Mouse (Mus musculus) ovary, postnatal 36 days (tissue): Measurements from ENCODE around the gene Zbtb11.
A peak's percentile ranks its signal among the peaks of the same experiment; 100 is the strongest.

Experiments used
- DNase-seq: peaks from one replicate; pipeline ENCODE4 v3.0.0; 2022; ENCODE audit warnings: low spot score, mixed read lengths

Zbtb11 gene

DNA sequence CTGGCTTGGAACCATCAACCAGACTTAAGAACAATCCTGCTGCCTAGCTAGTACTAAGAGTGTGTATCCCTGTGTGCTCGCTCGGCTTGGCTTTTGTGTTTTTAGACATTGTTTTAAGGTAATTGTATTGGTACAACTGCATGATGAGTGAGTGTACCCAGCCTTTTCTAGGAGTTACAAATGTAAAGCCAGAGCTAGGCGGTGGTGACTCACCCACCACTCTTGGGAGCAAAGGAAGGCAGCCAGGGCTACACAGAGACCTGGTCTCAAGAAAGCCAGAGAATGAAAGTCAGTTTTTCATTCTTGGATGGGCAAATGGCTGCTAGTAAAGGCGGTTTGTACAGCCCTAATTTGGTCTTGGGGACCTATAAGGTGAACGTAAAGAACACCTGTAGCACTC, 3.3 kb upstream of the Zbtb11 start:
- no peak for DNase-seq

DNA sequence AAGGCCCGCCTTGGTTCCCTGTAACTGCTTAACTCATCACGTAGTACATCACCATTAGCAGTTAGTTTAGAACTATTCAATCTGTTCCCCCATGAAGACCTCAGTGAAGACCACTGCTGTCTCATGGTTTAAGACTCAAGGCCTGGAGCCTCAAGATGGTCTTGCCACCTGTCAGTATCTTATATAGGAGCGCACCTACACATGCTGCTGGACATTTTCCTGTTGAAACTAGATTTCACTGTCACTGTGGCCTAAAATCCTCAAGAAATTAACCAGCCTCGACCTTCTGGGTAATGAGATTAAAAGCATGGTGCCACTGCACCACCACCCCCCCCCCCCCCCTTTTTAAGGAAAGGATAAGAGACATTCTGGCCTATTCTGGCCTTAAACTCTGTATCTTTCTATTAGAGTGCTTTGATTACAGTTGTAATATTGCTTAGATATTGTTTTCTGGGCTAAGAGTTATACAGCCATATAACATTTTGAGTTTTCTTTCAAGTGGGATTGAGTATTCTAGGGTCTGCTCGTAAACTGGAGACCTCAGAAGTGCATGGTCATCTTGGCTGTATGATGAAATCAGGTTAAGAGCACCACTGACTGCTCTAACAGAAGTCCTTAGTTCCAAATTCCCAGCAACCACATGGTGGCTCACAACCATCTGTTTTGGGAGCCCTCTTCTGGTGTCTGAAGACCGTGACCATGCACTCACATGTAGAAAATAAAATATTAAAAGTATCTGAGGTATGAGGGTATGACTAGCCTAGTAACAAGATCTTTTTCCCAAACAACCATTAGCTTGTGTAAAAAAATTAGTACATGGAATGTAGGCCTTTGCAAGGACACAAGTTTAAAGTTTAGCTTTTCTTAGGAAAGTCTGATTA, 1.7 kb upstream of the Zbtb11 start:
- DNase-seq, result no peak

DNA sequence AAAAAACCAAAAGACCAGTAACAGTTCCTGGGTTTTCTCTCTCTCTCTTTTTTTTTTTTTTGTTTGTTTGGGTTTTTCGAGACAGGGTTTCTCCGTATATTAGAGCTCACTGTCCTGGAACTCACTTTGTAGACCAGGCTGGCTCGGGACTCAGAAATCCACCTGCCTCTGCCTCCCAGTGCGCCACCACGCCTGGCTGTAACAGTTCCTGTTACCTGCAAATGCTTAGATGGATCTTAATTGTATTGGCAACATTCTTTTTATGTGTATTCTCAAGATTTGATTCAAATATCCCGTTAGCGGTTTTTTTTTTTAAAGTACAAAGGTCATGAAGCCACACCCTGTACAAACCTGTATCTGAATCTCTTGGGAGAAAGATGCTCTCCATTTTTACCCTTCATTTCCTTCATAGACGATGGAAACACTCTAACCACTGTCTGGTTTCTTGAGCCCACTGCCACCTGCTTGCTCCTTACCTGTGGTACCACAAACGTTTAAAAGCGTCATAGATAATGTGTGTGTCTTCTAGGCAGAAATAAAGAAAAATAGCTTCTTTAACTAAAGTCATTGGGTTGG, 969 bp upstream of the Zbtb11 start:
- no peak for DNase-seq

DNA sequence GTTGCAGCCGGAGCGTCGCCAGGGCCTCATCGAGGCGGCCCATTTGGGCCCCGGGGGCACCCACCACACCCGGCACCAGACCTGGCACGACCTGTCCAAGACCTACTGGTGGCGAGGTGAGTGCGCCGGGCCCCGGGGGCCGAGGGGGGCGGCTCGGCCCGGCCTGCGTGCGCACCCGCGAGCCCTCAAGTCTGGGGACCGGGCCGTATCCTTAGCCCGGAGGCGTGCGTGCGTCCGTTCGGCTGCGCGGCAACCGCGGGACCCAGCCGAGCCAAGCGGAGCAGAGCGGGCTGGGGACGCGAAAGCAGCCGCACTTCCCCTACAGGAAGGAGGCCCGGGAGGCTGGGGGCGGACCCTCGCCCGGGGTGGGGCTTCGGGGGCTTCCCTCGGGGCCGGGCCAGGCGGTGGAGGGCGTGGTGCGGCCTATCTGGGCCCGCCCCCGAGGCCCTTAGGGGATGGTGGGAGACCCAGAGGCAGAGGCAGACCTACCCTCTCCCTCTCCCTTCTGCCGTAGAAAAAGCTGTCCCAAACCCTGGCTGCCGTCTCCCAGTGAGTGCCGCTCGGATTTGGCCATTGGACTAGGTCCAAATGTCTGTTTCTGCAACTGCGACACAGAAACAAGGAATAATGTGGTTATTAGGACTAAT, 696 bp downstream of the Zbtb11 start:
- DNase-seq, result peak; percentile 91

DNA sequence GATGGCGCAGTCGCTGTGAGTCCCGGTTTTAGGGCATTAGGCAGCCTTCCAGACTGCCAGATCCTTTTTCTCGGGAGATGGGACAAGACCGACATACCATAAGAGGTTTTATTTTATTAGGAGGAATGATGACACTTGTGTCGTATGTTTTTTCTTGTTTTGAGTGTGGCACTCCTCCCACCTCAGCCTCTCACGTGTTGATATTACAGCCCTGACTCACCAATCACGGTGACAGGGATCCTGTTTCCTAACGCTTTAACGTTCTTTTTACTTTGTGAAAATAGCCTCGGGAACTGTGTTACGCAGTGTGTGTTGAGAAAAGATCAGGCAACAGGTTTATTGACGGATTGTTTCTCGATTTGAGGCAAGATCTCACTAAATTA, 1.2 kb downstream of the Zbtb11 start:
- DNase-seq, result no peak

DNA sequence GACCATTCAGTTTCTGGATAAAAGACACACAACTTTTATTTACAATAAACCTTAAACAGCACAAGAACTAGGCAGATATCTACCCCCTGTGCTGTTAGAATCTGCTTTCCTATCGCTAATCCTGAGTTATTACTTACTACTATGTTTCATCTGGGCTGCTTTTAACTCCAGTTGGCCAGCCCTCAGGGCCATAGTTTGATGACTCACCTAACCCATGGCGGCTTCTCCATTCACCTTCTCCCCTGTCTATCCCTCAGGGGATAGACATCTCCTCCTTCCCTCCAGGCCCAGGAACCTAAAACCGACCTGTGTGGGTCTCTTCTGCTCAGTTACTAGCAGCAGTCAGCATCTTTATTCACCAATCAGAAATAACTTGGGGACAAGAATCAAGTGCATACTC, 12.3 kb downstream of the Zbtb11 start:
- DNase-seq, result no peak

DNA sequence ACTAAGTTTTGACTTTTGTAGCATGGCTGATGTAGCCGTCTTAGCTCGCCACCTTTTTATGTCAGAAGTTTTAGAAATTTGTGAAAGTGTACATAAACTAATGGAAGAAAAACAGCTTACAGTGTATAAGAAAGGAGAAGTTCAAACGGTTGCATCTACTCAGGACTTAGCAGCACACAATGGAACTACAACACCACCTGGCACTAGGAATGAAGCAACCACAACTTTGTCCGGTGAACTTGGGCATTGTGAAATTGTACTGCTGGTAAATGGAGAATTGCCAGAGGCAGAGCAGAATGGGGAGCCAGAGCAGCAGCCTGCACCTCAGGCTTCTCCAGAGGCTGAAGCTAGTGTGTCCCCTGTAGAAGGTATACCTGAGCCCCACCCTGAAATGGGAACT, 16.6 kb downstream of the Zbtb11 start:
- DNase-seq, result no peak

DNA sequence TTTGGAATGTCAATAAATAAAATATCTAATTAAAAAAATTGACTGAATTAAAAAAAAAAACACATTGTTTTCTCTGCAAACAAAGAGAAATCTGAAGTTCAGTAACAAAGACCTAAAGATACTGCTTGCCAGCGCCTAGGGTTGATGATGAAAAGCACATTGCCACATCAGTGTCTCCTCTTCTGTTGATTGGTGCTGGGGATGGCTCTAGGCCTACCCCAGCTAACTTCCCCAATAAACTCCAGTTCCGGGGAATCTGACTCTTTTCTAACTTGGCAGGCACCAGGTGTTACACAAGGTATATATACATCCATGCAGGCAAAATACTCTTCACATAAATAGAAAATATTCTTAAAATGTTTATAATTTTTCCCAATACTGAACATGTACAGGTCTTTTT, 20.6 kb downstream of the Zbtb11 start:
- DNase-seq, result no peak

DNA sequence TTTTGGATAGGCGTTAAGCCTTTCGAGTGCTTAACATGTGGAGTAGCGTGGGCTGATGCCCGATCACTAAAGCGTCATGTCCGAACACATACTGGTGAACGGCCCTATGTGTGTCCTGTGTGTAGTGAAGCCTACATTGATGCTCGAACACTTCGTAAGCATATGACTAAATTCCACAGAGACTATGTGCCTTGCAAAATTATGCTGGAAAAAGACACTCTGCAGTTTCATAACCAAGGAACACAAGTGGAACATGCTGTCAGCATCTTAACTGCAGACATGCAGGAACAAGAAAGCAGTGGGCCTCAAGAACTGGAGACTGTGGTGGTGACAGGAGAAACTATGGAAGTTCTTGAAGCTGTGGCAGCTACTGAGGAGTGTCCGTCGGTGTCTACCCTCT, 33.1 kb downstream of the Zbtb11 start:
- no peak for DNase-seq

DNA sequence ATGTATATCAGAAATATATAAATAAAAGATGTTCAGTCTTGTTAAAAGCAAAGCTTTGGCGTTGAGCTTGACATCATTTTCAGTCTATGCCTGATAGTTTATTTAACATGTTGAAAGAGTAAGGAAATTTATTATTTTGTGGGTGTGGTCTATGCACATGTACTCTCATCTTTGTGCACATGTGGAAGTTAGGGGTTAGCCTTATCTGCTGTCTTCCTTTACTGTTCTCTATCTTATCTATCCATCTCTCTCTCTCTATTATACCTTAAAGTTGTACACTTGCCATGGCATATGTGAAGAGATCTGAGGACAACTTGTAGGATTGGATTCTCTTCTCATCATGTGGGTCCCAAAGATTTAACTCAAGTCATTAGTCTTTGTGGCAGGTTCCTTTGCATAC, 35.2 kb downstream of the Zbtb11 start:
- no peak for DNase-seq

DNA sequence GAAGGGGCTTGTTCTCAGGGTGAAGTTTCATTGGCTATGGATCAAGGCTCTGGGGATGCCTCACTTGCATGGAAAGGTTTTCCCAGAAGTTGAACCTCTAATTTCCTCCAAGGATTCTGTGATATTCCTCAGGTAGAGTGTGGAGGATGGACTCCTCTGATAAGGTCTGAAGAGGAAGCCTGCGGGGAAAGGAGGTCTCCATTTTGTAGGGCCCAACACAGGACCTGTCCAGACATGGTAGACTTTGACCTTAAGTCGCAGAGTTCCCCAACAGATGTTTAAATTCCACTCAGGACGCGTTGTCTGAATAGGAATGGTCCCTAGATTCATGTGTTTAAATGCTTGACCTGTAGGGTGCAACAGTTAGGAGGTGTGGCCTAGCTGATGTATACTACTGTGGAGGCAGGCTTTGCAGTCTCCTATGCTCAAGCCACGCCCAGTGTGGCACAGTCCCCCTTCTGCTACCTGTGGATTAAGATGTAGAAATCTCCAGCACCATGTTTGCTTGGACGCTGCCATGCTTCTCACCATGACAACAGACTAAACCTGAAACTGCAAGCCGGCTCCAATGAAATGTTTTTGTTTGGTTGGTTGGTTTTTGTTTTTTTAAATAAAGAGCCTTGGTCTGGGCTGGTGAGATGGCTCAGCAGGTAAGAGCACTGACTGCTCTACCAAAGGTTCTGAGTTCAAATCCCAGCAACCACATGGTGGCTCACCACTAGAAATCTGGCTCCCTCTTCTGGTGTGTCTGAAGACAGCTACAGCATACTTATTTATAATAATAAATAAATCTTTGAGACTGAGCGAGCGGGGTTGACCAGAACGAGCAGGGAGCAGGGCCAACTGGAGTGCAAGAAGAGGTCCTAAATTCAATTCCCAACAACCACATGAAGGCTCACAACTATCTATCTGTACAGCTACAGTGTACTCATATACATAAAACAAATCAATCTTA, 39.4 kb downstream of the Zbtb11 start:
- no peak for DNase-seq

DNA sequence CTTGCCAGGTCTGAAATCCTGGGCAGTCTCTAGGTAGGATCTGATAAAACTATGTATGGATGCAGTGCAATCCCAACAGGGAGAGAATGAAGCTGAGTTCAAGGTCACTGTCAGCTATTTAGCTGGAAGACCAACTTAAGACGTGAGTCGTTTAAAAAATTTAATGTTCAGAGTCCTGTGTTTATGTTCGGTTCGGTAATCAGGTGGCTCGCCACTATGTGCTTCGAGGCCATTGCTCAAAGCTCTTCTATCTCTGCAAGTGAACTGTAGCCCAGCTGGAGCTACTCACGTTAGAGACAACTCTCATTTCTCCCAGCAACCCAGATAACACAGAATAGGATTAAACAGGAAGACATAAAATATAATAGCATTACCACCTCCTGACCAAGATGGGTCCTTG, 40.4 kb downstream of the Zbtb11 start:
- DNase-seq, result no peak

DNA sequence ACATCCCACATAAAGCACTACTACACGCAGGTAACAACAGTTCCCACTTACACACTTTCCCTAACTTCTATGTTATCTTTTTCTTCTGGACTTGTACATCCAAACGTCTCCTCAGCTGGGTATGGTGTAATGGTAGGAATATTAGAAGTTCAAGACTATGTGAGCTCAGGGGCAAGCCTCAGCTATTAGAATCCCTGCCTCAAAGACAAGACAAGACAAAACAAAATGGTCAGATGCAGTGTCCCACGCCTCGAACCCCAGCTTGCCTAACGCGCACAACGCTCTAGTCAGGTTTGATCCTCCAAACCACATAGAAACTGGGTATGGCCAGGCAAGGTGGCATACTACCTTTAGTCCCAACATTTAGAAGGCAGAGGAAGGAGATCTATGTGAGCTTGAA, 46.0 kb downstream of the Zbtb11 start:
- DNase-seq, result no peak

DNA sequence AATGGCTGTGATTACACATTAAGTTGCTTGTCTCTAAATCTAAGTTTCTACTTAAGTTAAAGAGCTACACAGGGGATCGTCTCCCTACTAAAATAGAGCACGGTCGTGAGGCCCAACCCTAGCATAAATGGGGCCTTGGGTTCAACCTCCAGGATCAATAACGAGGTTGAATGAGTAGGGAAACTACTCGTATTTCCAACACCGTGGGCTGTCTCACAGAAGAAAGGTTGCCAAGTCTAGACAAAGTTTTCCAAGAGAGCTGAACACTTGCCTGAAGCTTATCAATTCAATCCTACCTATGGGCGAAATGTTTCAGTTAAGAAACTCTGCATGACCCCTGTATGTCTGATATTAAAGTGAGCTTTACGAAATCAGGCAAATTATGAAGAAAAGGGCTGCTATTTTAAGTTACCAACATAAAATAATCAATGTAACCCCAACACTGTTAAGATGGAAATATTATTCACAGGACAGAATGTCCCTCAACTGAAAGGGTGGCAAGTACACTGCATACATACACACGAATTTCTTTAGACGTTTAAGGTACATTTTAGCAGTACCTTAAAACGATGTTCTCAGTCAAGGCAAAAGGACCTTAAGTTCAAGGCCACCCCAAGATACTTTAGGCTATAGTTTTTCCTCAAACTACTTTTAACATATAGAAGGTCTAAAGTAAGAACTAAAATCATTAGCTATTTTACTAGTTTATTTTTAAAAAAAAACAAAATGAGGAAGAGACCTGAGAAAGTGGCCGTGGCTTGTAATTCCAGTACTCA, 54.4 kb downstream of the Zbtb11 start:
- no peak for DNase-seq

DNA sequence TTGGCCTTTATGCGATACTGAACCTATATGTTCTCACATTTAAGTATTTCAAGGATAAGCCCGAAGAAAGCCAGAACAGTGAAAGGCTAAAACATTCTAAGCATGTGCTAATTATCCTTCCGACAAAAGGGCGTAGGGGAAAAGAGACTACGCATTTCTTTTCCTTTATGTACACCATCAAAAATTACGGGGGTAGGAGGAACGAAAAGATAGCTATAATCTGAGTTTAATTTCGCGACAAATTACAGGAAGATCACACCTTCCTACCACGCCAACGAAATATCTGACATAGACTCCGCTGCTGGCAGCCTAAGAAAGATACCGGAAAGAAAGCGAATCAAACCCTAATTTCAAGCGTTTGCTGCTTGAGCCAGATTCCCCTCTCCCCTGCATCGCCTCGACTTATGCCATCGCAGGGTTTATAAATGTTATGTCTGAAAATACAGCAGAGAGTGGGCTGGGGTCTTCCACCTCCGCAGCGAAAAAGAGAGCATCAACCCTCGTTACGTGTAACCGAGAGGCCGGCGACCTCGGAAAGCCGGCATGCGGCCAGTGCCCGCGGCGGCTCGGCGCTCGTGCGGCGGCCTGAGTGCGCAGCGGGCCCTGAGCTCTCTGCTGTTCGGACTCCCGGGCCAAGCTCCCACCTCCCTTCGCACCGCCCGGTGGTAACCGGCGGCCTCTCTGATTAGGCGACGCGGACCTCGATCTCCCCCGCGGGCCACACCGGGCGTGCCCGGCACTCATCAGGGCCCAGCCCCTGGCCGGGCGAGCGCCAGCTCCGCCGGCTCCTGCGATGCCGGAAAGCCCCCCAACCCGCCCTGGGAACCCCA, 55.3 kb downstream of the Zbtb11 start:
- DNase-seq, result no peak

DNA sequence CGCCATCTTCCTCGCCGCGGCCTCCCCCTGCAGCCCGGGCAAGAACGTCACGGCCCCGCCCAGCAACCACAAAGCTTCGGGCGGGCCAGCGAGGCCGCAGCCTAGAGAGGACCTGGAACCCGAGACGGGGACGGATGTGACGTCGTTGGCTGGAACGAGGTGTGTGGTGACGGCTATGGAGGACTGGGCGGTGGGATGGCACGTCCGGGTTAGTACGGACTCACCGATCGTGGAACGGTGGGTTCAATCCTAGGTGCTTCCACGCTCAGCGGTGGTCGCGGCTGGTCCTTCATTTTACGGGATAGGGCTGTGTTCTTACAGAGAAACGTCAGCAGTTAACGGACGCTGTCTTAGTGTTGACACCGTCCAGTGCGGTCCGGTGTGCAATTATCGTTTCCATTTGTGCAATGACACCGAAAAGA, 56.0 kb downstream of the Zbtb11 start, which contains the start of gene Pcnp:
TSS of gene Pcnp (minus strand) at position 79 of the 422 bp plus-strand sequence.
- peak; percentile 97 for DNase-seq

DNA sequence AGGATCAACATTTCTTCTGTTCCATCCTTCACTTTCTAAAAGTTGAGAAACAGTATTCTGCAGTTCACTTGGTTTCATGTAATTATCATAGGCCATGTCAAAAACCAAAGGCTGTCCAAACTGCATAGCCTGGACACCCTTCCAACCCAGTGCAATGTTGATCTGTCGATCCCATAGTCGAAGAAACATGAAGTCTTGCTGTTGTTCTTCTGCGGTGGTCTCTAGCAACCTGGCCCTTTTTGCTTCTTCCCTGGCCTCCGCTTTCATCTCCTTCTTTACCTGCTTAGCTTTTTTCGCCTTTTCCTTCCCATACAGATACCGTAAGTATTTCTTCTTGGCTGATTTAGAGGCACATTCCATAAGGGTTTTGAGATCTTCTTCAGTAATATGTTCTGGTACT, 60.9 kb downstream of the Zbtb11 start:
- DNase-seq, result no peak

DNA sequence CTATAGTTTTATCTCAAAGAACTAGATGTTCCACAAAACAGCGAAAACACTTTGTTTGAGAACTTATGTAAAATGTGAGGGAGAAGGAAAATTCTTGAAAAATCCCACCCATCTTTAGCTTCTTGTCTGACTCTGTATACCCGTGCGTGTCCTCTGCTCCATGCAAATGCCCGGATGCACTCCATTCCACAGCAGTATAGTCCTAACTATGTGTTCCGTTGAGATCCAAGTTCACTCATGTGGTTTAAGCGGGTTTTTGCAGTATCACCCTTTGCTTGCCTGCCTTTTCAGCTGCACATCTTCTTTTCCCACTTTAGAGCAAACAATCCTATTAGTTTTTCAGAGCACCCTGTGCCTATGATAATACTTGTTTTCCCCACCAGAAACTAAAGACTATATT, 62.8 kb downstream of the Zbtb11 start:
- no peak for DNase-seq

DNA sequence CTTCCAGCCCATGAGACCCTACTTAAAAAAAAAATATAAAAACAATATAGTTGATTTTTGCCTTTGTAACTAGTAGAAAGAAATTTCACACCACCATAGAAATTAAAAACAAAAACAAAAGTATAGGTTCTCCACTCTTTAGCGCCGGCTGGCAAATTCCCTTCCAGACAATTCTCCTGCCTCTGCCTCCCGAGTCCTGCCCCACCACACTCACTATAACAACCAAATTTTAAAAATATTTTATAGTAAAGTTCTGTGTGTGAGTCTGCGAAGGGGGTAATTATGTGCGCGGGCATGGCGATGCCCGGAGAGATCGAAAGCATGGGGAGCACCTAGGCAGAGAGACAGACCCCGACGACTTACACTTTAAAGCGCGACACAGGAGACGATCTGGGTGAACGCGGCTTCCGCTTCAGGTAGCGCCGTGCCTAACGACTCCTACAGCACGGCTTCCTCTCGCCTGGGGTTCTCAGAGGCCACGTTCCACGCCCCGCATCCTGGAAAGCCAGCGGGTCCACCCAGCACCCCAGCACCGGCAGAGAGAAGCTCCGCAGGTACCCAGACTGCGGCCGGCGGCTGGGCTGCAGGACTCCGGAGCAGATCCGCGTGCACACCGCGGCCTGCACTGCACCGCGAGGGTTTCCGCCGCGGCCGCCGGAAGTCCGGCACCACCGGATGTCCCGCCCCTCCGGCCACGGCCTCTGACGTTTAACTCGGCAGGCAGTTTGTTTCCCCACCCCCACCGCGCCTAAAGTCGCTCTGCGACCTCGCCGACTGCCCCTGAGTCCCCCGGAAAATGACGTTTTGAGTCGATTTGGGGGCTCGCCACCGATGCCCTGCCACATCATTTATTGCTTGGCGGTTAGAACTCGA, 63.7 kb downstream of the Zbtb11 start, which contains the start of gene Trmt10c:
TSS of gene Trmt10c (minus strand) at position 682 of the 873 bp plus-strand sequence.
- peak; percentile 92 for DNase-seq
